Mouse (Mus musculus) thymus, adult 2 months (tissue): ENCODE measurements around the gene Chchd10. TPM values are rescaled to one million over a fixed set of nuclear protein-coding genes. Genes with fewer than 3 reads are reported as not detected.
A peak's percentile ranks its signal among the peaks of the same experiment; 100 is the strongest.
"Not testable (repeated sequence)": the region's sequence is repeated elsewhere in the genome, so short reads cannot be mapped to it uniquely, and the experiment has no call there.

Experiments
- DNase-seq: peaks from one replicate; pipeline ENCODE4 v3.0.0; 2021
- H3K27ac ChIP-seq: fragments of 200-500 bp; 2 replicates; pipeline ENCODE4 v1.5.1; 2012; ENCODE audit warnings: low read length, control low read depth; ENCODE audit not compliant: control insufficient read depth, insufficient read depth
- H3K27me3 ChIP-seq: fragments of 200-500 bp; 2 replicates; pipeline ENCODE4 v1.6.1; 2012; ENCODE audit warnings: mild to moderate bottlenecking, low read length, moderate library complexity, mixed read lengths; ENCODE audit not compliant: control insufficient read depth, insufficient read depth
- H3K36me3 ChIP-seq: fragments of 200-500 bp; 2 replicates; pipeline ENCODE4 v1.6.1; 2012; ENCODE audit warnings: mild to moderate bottlenecking, low read length, moderate library complexity; ENCODE audit not compliant: control insufficient read depth, insufficient read depth
- H3K4me1 ChIP-seq: fragments of 200-500 bp; replicated peaks from 2 replicates; pipeline ENCODE4 v1.6.1; 2012; ENCODE audit warnings: low read length; ENCODE audit not compliant: control insufficient read depth, insufficient read depth
- H3K4me3 ChIP-seq: fragments of 200-500 bp; 2 replicates; pipeline ENCODE4 v1.5.1; 2012; ENCODE audit warnings: mild to moderate bottlenecking, low read length, control low read depth, moderate library complexity; ENCODE audit not compliant: control insufficient read depth, insufficient read depth
- CTCF ChIP-seq: fragments of 200-500 bp; IDR thresholded peaks from 2 replicates; pipeline ENCODE4 v1.5.1; 2012; ENCODE audit warnings: mild to moderate bottlenecking, control low read depth, low read length, moderate library complexity, borderline replicate concordance; ENCODE audit not compliant: control insufficient read depth, poor library complexity, insufficient read depth; ENCODE audit errors: extremely low read depth
- POLR2A ChIP-seq: fragments of 200-500 bp; IDR thresholded peaks from 2 replicates; pipeline ENCODE4 v1.6.1; 2012; ENCODE audit warnings: mild to moderate bottlenecking, low read length, control low read depth, moderate library complexity; ENCODE audit not compliant: control insufficient read depth, poor library complexity, insufficient read depth; ENCODE audit errors: extremely low read depth
- WGBS: fragments of 180-500 bp; shearing (Covaris S2); methylation state at CpG from one replicate; pipeline ENCODE4 v1.1.7; 2018; 5-methylcytosine and 5-hydroxymethylcytosine counted together
- polyA plus RNA-seq: library from polyadenylated mRNA; depleted of rRNA; stranded (reverse); fragments of >200 nt; gene quantifications from 2 replicates; pipeline ENCODE4 v1.2.3, GENCODE M21; 2012; rRNA removed

Gene Chchd10
- polyA plus RNA-seq: 172 and 198 TPM in 2 replicates

GRCm38 (mm10) chr10:75932891-75933290 lies at the start of gene Chchd10:
Gene Chchd10, plus strand, starts transcription at chr10:75933130.
- Histone ChIP-seq H3K27me3 (peaks cover 4% of the 10 kb centered on the region; the same call in 1 of the 2 replicates), H3K4me3 (peak within 1 kb of the TSS; percentile 46), H3K27ac (no peak within 1 kb of the TSS), H3K4me1 (peaks cover 17% of the 10 kb centered on the region), H3K36me3 (no peaks in the 10 kb centered on the region)
- DNase-seq: no peak
- WGBS: 88% methylated on average over 6 of the region's 6 CpGs
- no peak for TF ChIP-seq CTCF
- no peak for TF ChIP-seq POLR2A

DNA sequence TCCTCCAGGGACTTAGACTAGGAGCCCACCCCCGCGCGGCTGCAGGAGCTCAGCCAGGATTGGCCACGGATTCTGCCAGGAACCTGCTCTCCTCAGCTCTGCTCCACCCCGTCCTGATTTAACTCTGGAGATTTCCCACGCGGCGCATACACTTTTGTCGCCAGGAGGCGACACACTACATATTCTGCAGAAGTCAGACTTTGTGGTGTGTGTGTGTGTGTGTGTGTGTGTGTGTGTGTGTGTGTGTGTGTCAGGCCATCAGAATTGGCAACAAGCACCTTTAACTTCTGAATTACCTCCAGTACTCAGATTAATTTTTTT lies 49.7 kb upstream of the Chchd10 start:
- Histone ChIP-seq H3K4me3 (no peak overlapping the region), H3K27ac (no peak overlapping the region), H3K36me3 (no peaks in the 10 kb centered on the region), H3K27me3 (no peaks in the 10 kb centered on the region), H3K4me1 (no peaks in the 10 kb centered on the region)
- DNase-seq: peak; percentile 58
- 4% methylated on average over 10 of the region's 10 CpGs for WGBS
- TF ChIP-seq POLR2A (no peak), CTCF (peak; percentile 48; the same call in 1 of the 2 replicates)

DNA sequence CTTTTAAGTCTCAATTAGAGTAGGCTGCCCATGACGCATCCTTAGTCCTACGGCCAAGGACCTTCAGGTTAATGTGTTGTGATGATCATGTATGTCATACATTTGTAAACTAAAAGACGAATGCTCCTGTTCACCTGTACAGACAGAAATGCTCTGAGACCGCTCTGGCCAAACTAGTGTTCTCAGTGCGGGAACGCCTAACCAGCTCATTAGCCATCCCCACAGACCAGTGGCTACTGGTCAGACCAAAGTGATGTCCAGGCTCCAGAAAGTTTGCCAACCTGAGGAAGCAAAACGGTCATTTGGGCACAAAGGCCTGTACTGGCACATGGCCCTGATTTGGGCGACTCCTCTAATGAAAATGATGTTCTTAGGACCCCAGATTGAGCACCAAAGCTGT lies 48.2 kb upstream of the Chchd10 start:
- no peak for DNase-seq
- 96% methylated on average over 8 of the region's 8 CpGs for WGBS
- no peaks in the 10 kb centered on the region for H3K36me3 ChIP-seq
- H3K4me1 ChIP-seq: no peaks in the 10 kb centered on the region
- no peak overlapping the region for H3K27ac ChIP-seq
- no peak overlapping the region for H3K4me3 ChIP-seq
- TF ChIP-seq CTCF (no peak), POLR2A (no peak)
- no peaks in the 10 kb centered on the region for H3K27me3 ChIP-seq

- not testable (repeated sequence) for H3K4me1 ChIP-seq
- 74% methylated on average over 5 of the region's 5 CpGs for WGBS
Measured at GRCm38 (mm10) chr10:75887504-75887903, 45.4 kb upstream of the Chchd10 start.

GRCm38 (mm10) chr10:75889406-75890153 lies 43.4 kb upstream of the Chchd10 start:
- WGBS: 79% methylated on average over 8 of the region's 8 CpGs
- Histone ChIP-seq H3K4me3 (no peak overlapping the region), H3K27ac (no peak overlapping the region), H3K36me3 (no peaks in the 10 kb centered on the region), H3K4me1 (peaks cover 13% of the 10 kb centered on the region), H3K27me3 (no peaks in the 10 kb centered on the region)
- TF ChIP-seq POLR2A: no peak
- no peak for TF ChIP-seq CTCF
- no peak for DNase-seq

More at GRCm38 (mm10) chr10:75887504-75887903, 45.4 kb upstream of the Chchd10 start:
- not testable (repeated sequence) for DNase-seq, H3K27ac ChIP-seq, H3K4me3 ChIP-seq, H3K36me3 ChIP-seq, H3K27me3 ChIP-seq

GRCm38 (mm10) chr10:75893089-75893750 lies 39.7 kb upstream of the Chchd10 start, which contains the start of gene Derl3:
Gene Derl3, plus strand, starts transcription at chr10:75893413.
- H3K4me1 ChIP-seq: peaks cover 13% of the 10 kb centered on the region
- H3K36me3 ChIP-seq: peaks cover 15% of the 10 kb centered on the region
- TF ChIP-seq CTCF (no peak), POLR2A (no peak)
- no peak within 1 kb of the TSS for H3K27ac ChIP-seq
- peak within 1 kb of the TSS; percentile 42 for H3K4me3 ChIP-seq
- WGBS: 3% methylated on average over 51 of the region's 51 CpGs
- H3K27me3 ChIP-seq: no peaks in the 10 kb centered on the region
- DNase-seq: peak; percentile 97
